Mouse (Mus musculus): ENCODE data around the gene Timm17a.

GRCm38 (mm10) chr1:135271371-135271770 lies 42.2 kb downstream of the Timm17a start:
- no peak for TF ChIP-seq CTCF (IDR thresholded peaks at IDR 0.05; ENCODE audit: low read depth)
- no peak for TF ChIP-seq EP300 (IDR thresholded peaks at IDR 0.05; ENCODE audit: low read depth)
